Comparison of ENCODE assay signal across 18 mouse cellular contexts in the genomic region with DNA sequence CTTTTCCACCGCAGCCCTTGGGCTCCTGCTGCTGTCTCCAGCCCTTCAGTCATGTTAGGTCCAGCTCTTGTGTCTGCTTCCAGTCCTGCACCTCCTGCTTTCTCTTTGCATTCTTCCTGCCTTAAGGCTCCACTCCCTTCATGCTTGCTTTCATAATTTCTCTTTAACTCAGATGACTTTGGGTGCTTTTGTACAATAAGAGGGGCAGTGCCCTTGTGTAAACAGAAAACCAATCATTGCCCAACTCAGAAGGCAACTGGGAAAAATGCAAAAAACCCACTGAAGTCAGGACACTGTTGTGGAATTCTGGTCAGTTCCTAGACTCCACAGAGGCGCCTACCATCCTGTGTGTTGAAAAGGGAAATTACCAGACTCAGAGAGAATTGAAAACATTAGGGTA.
A peak's percentile ranks its signal among the peaks of the same experiment; 100 is the strongest.
DNase-seq lines count a peak whose midpoint lies in the region; ATAC-seq and TF ChIP-seq lines count a peak whose summit lies in the region.
"Had no signal": no experiment of that assay in that cellular context is flagged by ENCODE, and none has a peak within 500 bp of the region (broad histone marks: within the 10 kb centered on the region; RNA-seq: fewer than 3 reads in every experiment).

No protein-coding gene starts in this region.

- H3K4me3 ChIP-seq in heart, embryonic 16.5 days (ENCODE audit: low read length): no peak overlapping the region
- no peak overlapping the region for H3K4me3 ChIP-seq in lung, embryonic 14.5 days (ENCODE audit: low read depth, low read length)
- no peak overlapping the region for H3K4me3 ChIP-seq in lung, postnatal 0 days (ENCODE audit: low read depth, low read length)
- H3K4me3 ChIP-seq in stomach, postnatal 0 days (ENCODE audit: low read depth, low read length): no peak overlapping the region
- H3K4me3 ChIP-seq: forebrain, embryonic 13.5 days; liver, embryonic 13.5 days had no signal

- no peak overlapping the region for H3K4me2 ChIP-seq in heart, embryonic 16.5 days (ENCODE audit: low read depth, low read length)
- no peak overlapping the region for H3K4me2 ChIP-seq in lung, embryonic 14.5 days
- H3K4me2 ChIP-seq in lung, postnatal 0 days (replicated peaks; ENCODE audit: low read depth, low read length): peak overlapping the region; percentile 25; the same call in 1 of the 2 replicates
- no peak overlapping the region for H3K4me2 ChIP-seq in stomach, postnatal 0 days (replicated peaks; ENCODE audit: low read depth)
- H3K4me2 ChIP-seq: forebrain, embryonic 13.5 days; liver, embryonic 13.5 days had no signal

- no peaks in the 10 kb centered on the region for H3K36me3 ChIP-seq in heart, embryonic 16.5 days (ENCODE audit: control insufficient read depth, insufficient read depth)
- 0 out of 2 replicates have a peak, but pooled peaks cover 5% of the 10 kb centered on the region for H3K36me3 ChIP-seq in lung, embryonic 14.5 days (ENCODE audit: insufficient read depth)
- H3K36me3 ChIP-seq in lung, postnatal 0 days (ENCODE audit: insufficient read depth, low read length): no peaks in the 10 kb centered on the region
- H3K36me3 ChIP-seq in stomach, postnatal 0 days (ENCODE audit: control insufficient read depth, insufficient read depth, low read length): no peaks in the 10 kb centered on the region
- H3K36me3 ChIP-seq: liver, embryonic 13.5 days had no signal

- peaks cover 32% of the 10 kb centered on the region for H3K4me1 ChIP-seq in heart, embryonic 16.5 days (ENCODE audit: control insufficient read depth, insufficient read depth, low read length)
- H3K4me1 ChIP-seq in lung, embryonic 14.5 days (ENCODE audit: insufficient read depth): peaks cover 49% of the 10 kb centered on the region
- H3K4me1 ChIP-seq in lung, postnatal 0 days (ENCODE audit: insufficient read depth, low read depth, low read length): peaks cover 15% of the 10 kb centered on the region
- peaks cover 2% of the 10 kb centered on the region for H3K4me1 ChIP-seq in stomach, postnatal 0 days (replicated peaks; ENCODE audit: control insufficient read depth, insufficient read depth)

- intact Hi-C loops in heart, postnatal 10 days (cut with DNase I): no loop called here

- no peak for ATAC-seq in heart, embryonic 16.5 days (replicated peaks; ENCODE audit: extremely low read depth, insufficient read depth, low FRiP score)
- no peak for ATAC-seq in lung, embryonic 14.5 days (ENCODE audit: insufficient read depth)
- 0 out of 2 replicates have a peak, but pooled peaks have one; percentile 8 for ATAC-seq in lung, postnatal 0 days
- no peak for ATAC-seq in stomach, postnatal 0 days (ENCODE audit: low FRiP score, low TSS enrichment)
- ATAC-seq in erythroid progenitor cell, adult 5-6 weeks (replicated peaks; ENCODE audit: low FRiP score, poor library complexity, severe bottlenecking): no peak
- ATAC-seq: forebrain, embryonic 13.5 days; hindbrain, embryonic 16.5 days had no signal

- peak overlapping the region; percentile 29; the same call in 1 of the 2 replicates for H3K27ac ChIP-seq in heart, embryonic 16.5 days (ENCODE audit: low read length)
- H3K27ac ChIP-seq in lung, embryonic 14.5 days (ENCODE audit: low read depth): peak overlapping the region; percentile 84
- peak overlapping the region; percentile 81 for H3K27ac ChIP-seq in lung, postnatal 0 days (ENCODE audit: low read length)
- H3K27ac ChIP-seq in stomach, postnatal 0 days (replicated peaks): peak overlapping the region; percentile 67; the same call in 1 of the 2 replicates
- H3K27ac ChIP-seq: forebrain, embryonic 13.5 days; liver, embryonic 13.5 days had no signal

- TF ChIP-seq EP300 in lung, postnatal 0 days (IDR thresholded peaks at IDR 0.05): peak; percentile 64
- no peak for TF ChIP-seq EP300 in stomach, postnatal 0 days (optimal IDR thresholded peaks at IDR 0.05)

- no peaks in the 10 kb centered on the region for H3K27me3 ChIP-seq in heart, embryonic 16.5 days (ENCODE audit: control insufficient read depth, insufficient read depth, low read length)
- no peaks in the 10 kb centered on the region for H3K27me3 ChIP-seq in lung, embryonic 14.5 days (ENCODE audit: insufficient read depth, low read length)
- H3K27me3 ChIP-seq in lung, postnatal 0 days (replicated peaks; ENCODE audit: insufficient read depth, low read length): 0 out of 2 replicates have a peak, but pooled peaks cover 3% of the 10 kb centered on the region
- H3K27me3 ChIP-seq in stomach, postnatal 0 days (ENCODE audit: control insufficient read depth, insufficient read depth, low read length): no peaks in the 10 kb centered on the region
- H3K27me3 ChIP-seq: forebrain, embryonic 13.5 days; liver, embryonic 13.5 days had no signal

- 59% methylated on average over 2 of the region's 2 CpGs for WGBS in heart, embryonic 16.5 days
- 79% methylated on average over 2 of the region's 2 CpGs for WGBS in lung, embryonic 14.5 days
- 58% methylated on average over 2 of the region's 2 CpGs for WGBS in lung, postnatal 0 days
- WGBS in stomach, postnatal 0 days: 61% methylated on average over 2 of the region's 2 CpGs

- H3K9ac ChIP-seq in heart, embryonic 16.5 days (ENCODE audit: low read length): no peak overlapping the region
- peak overlapping the region; percentile 13; the same call in 1 of the 2 replicates for H3K9ac ChIP-seq in lung, embryonic 14.5 days
- H3K9ac ChIP-seq in lung, postnatal 0 days (replicated peaks; ENCODE audit: low read depth): no peak overlapping the region
- H3K9ac ChIP-seq in stomach, postnatal 0 days (ENCODE audit: low read length): no peak overlapping the region
- H3K9ac ChIP-seq: forebrain, embryonic 13.5 days; liver, embryonic 13.5 days had no signal

- TF ChIP-seq CTCF in lung, embryonic 14.5 days (IDR thresholded peaks at IDR 0.05; ENCODE audit: low read depth): no peak
- TF ChIP-seq CTCF in lung, postnatal 0 days (IDR thresholded peaks at IDR 0.05): no peak
- no peak for TF ChIP-seq CTCF in stomach, postnatal 0 days (IDR thresholded peaks at IDR 0.05; ENCODE audit: low read depth)

- H3K9me3 ChIP-seq in heart, embryonic 16.5 days (replicated peaks; ENCODE audit: control insufficient read depth, low read length): no peaks in the 10 kb centered on the region
- no peaks in the 10 kb centered on the region for H3K9me3 ChIP-seq in lung, embryonic 14.5 days (ENCODE audit: low read depth, low read length)
- no peaks in the 10 kb centered on the region for H3K9me3 ChIP-seq in lung, postnatal 0 days (ENCODE audit: low read length)
- no peaks in the 10 kb centered on the region for H3K9me3 ChIP-seq in stomach, postnatal 0 days (ENCODE audit: control insufficient read depth, low read length)
- H3K9me3 ChIP-seq: forebrain, embryonic 13.5 days; liver, embryonic 13.5 days had no signal

- no peak for DNase-seq in heart, postnatal 10 days
- no peak for DNase-seq in lung, embryonic 14.5 days
- no peak for DNase-seq in lung, postnatal 14 days
- peak; percentile 72 for DNase-seq in lung, postnatal 0 days (ENCODE audit: low spot score)
- DNase-seq in stomach, postnatal 0 days (ENCODE audit: low spot score): no peak
- DNase-seq: adrenal gland, postnatal 14 days; cerebellum, adult 11-12 months; cerebellum, postnatal 25 days; heart, postnatal 14 days; kidney, adult 9 months; left cerebral cortex, postnatal 4 days; liver, embryonic 13.5 days; right cerebral cortex, postnatal 14 days; thymus, adult 18-20 months had no signal

Comparison
In these comparisons a context has a peak if more than half of its experiments do, and no peak if none do; other contexts are left out.
1. H3K27ac ChIP-seq: peak in every context shown above with its lines; median percentile 84 in lung, embryonic 14.5 days; 81 in lung, postnatal 0 days; 67 in stomach, postnatal 0 days; 29 in heart, embryonic 16.5 days.